Mouse (Mus musculus) erythroblast, embryonic 14.5 days (primary cell): Measurements from ENCODE around the gene Taf4. TPM values are rescaled to one million over a fixed set of nuclear protein-coding genes. Genes with fewer than 3 reads are reported as not detected.

ENCODE experiments used
- H3K27me3 ChIP-seq: 2 replicates; pipeline ENCODE4 v1.6.1; 2012; ENCODE audit warnings: inconsistent platforms; ENCODE audit not compliant: control insufficient read depth
- H3K36me3 ChIP-seq: 2 replicates; pipeline ENCODE4 v1.6.1; 2012; ENCODE audit warnings: mild to moderate bottlenecking, inconsistent platforms; ENCODE audit not compliant: control insufficient read depth
- H3K4me1 ChIP-seq: 2 replicates; pipeline ENCODE4 v1.6.1; 2012; ENCODE audit warnings: inconsistent platforms; ENCODE audit not compliant: control insufficient read depth
- H3K4me3 ChIP-seq: replicated peaks from 2 replicates; pipeline ENCODE3; 2012; ENCODE audit warnings: moderate library complexity, mild to moderate bottlenecking, inconsistent platforms
- H3K9me3 ChIP-seq: 2 replicates; pipeline ENCODE4 v1.6.1; 2012; ENCODE audit warnings: low read length, inconsistent platforms, mixed read lengths; ENCODE audit not compliant: control insufficient read depth
- GATA1 ChIP-seq: IDR thresholded peaks from 2 replicates; pipeline ENCODE4 v1.6.1; 2012; ENCODE audit warnings: low read length, inconsistent platforms, mixed read lengths
- TAL1 ChIP-seq: IDR thresholded peaks from 3 replicates; pipeline ENCODE4 v1.6.1; 2012; ENCODE audit warnings: low read length, inconsistent platforms, mixed read lengths
- polyA plus RNA-seq: library from polyadenylated mRNA; stranded (reverse); fragments of >175 nt; gene quantifications from 2 replicates; pipeline ENCODE4 v1.2.3, GENCODE M21; 2012

Gene Taf4
- polyA plus RNA-seq, 1 experiment = 2.6 TPM

DNA sequence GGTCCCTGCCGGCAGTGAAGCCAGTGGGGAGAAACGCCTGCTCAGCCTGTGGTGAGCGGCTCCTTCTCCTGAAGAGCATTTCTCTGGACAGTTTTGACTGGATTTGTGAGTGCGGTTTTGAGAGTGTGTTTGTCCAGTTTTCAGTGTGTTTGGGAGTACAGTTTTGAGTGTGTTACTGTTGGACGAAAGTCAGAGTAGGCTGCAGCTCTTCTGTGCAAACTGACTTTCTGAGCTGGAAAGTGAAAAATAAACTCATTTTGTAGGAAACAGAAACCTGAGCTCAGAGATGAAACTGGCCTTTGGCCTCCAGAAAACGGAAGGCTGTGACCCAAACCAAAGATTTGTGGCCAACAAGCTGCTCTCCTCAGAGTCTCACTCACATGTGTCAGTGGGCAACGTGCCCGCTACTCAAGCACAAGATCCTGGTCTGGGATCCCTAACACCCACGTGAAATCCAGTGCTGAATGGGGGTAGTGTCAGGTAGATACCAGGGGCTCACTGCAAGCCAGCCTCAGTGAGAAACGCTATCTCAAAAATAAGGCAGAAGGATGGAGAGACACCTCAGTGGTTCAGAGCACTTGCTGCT, 10.1 kb upstream of the Taf4 start:
- Histone ChIP-seq H3K4me3 (no peak overlapping the region), H3K4me1 (no peaks in the 10 kb centered on the region), H3K27me3 (peaks cover 9% of the 10 kb centered on the region), H3K9me3 (no peaks in the 10 kb centered on the region), H3K36me3 (no peaks in the 10 kb centered on the region)
- no peak for TF ChIP-seq TAL1
- TF ChIP-seq GATA1 = no peak

DNA sequence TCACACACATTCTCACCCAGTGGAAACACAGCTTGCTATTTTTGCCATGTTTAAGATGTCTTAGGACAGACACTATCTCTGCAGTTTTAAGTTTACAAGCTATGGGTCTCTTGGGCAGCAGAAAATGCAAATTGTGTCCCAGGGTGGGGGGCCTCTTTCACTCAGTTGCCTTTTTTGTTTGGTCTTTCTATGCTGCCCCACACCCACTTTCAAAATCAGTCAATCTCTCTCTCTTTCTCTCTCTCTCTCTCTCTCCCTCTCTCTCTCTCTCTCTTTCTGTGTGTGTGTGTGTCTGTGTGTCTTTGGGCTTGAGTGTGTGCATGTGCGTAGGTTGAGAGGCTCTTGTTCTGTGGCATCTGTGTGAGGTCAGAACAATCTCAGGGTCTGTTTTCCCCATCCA, 9.2 kb upstream of the Taf4 start:
- Histone ChIP-seq H3K27me3 (peaks cover 12% of the 10 kb centered on the region), H3K36me3 (no peaks in the 10 kb centered on the region), H3K4me1 (no peaks in the 10 kb centered on the region), H3K4me3 (no peak overlapping the region), H3K9me3 (no peaks in the 10 kb centered on the region)
- no peak for TF ChIP-seq TAL1
- no peak for TF ChIP-seq GATA1

GRCm38 (mm10) chr2:179984830-179985229, 8.4 kb upstream of the Taf4 start:
- Histone ChIP-seq H3K4me1 (no peaks in the 10 kb centered on the region), H3K27me3 (peaks cover 18% of the 10 kb centered on the region)

GRCm38 (mm10) chr2:179982715-179983114, 6.3 kb upstream of the Taf4 start:
- Histone ChIP-seq H3K9me3 (no peaks in the 10 kb centered on the region), H3K27me3 (peaks cover 20% of the 10 kb centered on the region), H3K36me3 (no peaks in the 10 kb centered on the region; the same call in 1 of the 2 replicates), H3K4me1 (peaks cover 8% of the 10 kb centered on the region), H3K4me3 (no peak overlapping the region)
- no peak for TF ChIP-seq GATA1

More at GRCm38 (mm10) chr2:179984830-179985229, 8.4 kb upstream of the Taf4 start:
- no peak for TF ChIP-seq GATA1
- TF ChIP-seq TAL1 = no peak
- H3K9me3 ChIP-seq = no peaks in the 10 kb centered on the region
- no peak overlapping the region for H3K4me3 ChIP-seq
- no peaks in the 10 kb centered on the region for H3K36me3 ChIP-seq

DNA sequence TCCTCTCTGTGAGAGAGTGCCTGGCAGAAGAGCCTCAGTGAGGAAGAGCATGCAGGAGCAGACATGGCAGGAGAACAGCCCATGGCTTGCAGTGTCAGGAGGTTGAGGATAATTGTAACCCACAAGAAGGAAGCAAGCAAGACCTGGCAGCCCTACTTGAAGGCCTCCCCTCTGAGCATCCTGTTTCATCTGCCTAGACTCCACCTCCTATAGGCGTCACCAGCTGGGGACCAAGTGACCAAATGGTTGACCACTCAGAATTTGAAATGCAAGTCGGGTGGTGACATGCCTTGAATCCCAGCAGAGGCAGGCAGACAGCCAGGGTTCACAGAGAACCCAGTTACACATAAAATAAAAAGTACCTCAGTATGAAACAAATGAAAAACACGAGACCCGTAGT, 4.2 kb upstream of the Taf4 start:
- no peaks in the 10 kb centered on the region for H3K9me3 ChIP-seq
- TF ChIP-seq TAL1 (no peak), GATA1 (no peak)
- no peaks in the 10 kb centered on the region; the same call in 1 of the 2 replicates for H3K36me3 ChIP-seq
- peaks cover 14% of the 10 kb centered on the region for H3K4me1 ChIP-seq
- H3K27me3 ChIP-seq = peaks cover 17% of the 10 kb centered on the region
- H3K4me3 ChIP-seq = no peak overlapping the region

- TF ChIP-seq TAL1 = no peak
- no peak for TF ChIP-seq GATA1
- Histone ChIP-seq H3K4me3 (no peak overlapping the region), H3K27me3 (peaks cover 17% of the 10 kb centered on the region), H3K9me3 (no peaks in the 10 kb centered on the region), H3K4me1 (peaks cover 20% of the 10 kb centered on the region), H3K36me3 (no peaks in the 10 kb centered on the region; the same call in 1 of the 2 replicates)
Measured at GRCm38 (mm10) chr2:179979836-179980235, 3.4 kb upstream of the Taf4 start.

GRCm38 (mm10) chr2:179978250-179978649, 1.8 kb upstream of the Taf4 start:
- no peaks in the 10 kb centered on the region for H3K9me3 ChIP-seq
- H3K27me3 ChIP-seq = peaks cover 14% of the 10 kb centered on the region
- TF ChIP-seq TAL1 (no peak), GATA1 (no peak)
- H3K36me3 ChIP-seq = peaks cover 3% of the 10 kb centered on the region
- no peak overlapping the region for H3K4me3 ChIP-seq
- H3K4me1 ChIP-seq = peaks cover 36% of the 10 kb centered on the region

GRCm38 (mm10) chr2:179977344-179978025, 1.0 kb upstream of the Taf4 start:
- H3K4me3 ChIP-seq = peak overlapping the region; percentile 77
- TF ChIP-seq GATA1 (no peak), TAL1 (no peak)

DNA sequence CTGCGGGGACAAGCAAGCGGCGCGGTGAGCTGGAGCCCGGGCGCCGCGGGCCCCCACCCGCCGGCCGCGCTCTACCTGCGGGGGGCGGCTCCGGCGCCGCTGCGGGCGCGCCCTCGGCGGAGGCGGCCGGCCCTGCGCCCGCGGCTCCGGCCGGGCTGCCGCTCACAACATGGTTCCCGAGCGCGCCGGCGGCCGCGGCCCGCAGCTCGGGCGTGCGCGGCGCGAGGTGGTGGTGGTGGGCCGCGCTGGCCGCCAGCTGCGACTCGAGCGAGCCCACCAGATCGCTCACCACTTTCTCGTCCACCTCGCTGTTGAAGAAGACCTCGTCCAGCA, 185 bp downstream of the Taf4 start:
- TF ChIP-seq GATA1 = no peak
- TF ChIP-seq TAL1 = no peak
- Histone ChIP-seq H3K9me3 (no peaks in the 10 kb centered on the region), H3K36me3 (peaks cover 10% of the 10 kb centered on the region), H3K4me3 (peak overlapping the region; percentile 77), H3K4me1 (peaks cover 56% of the 10 kb centered on the region), H3K27me3 (peaks cover 12% of the 10 kb centered on the region)

More at GRCm38 (mm10) chr2:179977344-179978025, 1.0 kb upstream of the Taf4 start:
- Histone ChIP-seq H3K4me1 (peaks cover 44% of the 10 kb centered on the region), H3K36me3 (peaks cover 3% of the 10 kb centered on the region), H3K27me3 (peaks cover 14% of the 10 kb centered on the region), H3K9me3 (no peaks in the 10 kb centered on the region)
